Mouse (Mus musculus): ENCODE data around the gene Pi4kb. TPM values are rescaled to one million over a fixed set of nuclear protein-coding genes. Genes with fewer than 3 reads are reported as not detected.
A peak's percentile ranks its signal among the peaks of the same experiment; 100 is the strongest.
"Not testable (repeated sequence)": the region's sequence is repeated elsewhere in the genome, so short reads cannot be mapped to it uniquely, and the experiment has no call there.

The Pi4kb gene
- polyA plus RNA-seq, 1 experiment: 0.48 TPM

DNA sequence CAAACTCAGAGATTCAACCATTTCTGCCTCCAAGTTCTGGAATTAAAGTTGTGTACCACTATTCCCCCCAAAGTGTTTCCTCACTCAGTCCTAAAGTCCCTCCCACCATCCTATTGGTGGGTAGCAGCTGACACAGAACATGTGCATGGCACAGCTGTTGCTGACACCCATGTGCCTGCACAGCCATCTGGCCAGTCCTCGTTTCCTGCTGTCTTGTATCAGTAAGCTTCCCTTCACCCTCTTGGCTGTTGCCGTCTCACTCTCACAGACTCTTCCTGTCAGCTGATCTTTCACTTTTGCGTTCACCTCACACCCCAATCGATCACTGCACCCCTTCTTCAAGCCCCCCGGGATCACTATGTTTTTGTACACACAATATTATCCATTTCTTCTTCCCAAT lies 53.2 kb downstream of the Pi4kb start:
- Histone ChIP-seq H3K27me3 (ENCODE audit: control insufficient read depth) (no peaks in the 10 kb centered on the region), H3K4me3 (replicated peaks) (no peak overlapping the region), H3K4me1 (ENCODE audit: control insufficient read depth) (peaks cover 40% of the 10 kb centered on the region), H3K36me3 (ENCODE audit: control insufficient read depth) (peaks cover 60% of the 10 kb centered on the region), H3K9me3 (ENCODE audit: control insufficient read depth, low read length) (no peaks in the 10 kb centered on the region)
- TF ChIP-seq GATA1 (IDR thresholded peaks at IDR 0.05; ENCODE audit: low read length): no peak
- no peak for TF ChIP-seq TAL1 (IDR thresholded peaks at IDR 0.05; ENCODE audit: low read length)

DNA sequence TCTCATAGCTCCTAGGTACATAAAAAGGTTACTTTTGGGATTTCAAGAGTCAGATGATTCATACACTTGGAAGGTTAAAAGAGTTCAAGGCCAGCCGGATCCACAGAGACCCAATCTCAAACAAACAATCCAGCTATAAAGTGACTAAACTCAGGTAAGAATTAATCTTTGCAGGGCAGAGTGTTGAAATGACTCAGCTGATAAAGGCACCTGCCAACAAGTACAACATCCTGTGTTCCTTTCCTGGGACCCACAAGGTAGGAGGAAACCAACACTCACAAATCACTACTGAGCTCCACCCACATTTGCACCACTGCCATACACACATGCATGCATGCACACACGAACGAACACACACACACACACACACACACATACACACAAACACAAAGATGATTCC lies 54.1 kb downstream of the Pi4kb start:
- Histone ChIP-seq H3K36me3 (ENCODE audit: control insufficient read depth) (peaks cover 66% of the 10 kb centered on the region), H3K4me1 (ENCODE audit: control insufficient read depth) (peaks cover 40% of the 10 kb centered on the region), H3K4me3 (replicated peaks) (no peak overlapping the region), H3K9me3 (ENCODE audit: control insufficient read depth, low read length) (no peaks in the 10 kb centered on the region), H3K27me3 (ENCODE audit: control insufficient read depth) (no peaks in the 10 kb centered on the region)
- no peak for TF ChIP-seq GATA1 (IDR thresholded peaks at IDR 0.05; ENCODE audit: low read length)
- TF ChIP-seq TAL1 (IDR thresholded peaks at IDR 0.05; ENCODE audit: low read length): no peak

DNA sequence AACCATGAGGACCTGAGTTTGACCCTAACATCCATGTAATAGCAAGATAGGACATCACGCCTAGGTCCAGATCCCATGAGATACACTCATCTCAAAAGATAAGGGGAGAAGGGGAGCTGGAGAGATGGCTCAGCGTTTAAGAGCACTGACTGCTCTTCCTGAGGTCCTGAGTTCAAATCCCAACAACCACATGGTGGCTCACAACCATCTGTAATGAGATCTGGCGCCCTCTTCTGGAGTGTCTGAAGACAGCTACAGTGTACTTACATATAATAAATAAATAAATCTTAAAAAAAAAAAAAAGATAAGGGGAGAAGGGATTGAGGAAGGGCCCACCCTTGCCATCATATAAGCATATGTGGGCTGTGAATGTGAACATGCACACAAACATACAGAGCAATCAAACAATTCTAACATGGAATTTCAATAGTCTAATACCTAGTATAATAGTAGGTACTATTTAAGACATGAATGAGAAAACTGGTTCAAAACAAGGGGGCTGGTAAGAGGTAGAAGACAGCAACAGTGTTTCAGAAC lies 54.8 kb downstream of the Pi4kb start:
- H3K36me3 ChIP-seq (ENCODE audit: control insufficient read depth): peaks cover 72% of the 10 kb centered on the region
- H3K4me1 ChIP-seq (ENCODE audit: control insufficient read depth): peaks cover 37% of the 10 kb centered on the region
- not testable (repeated sequence) for H3K4me3 ChIP-seq (replicated peaks); H3K27me3 ChIP-seq (ENCODE audit: control insufficient read depth); H3K9me3 ChIP-seq (ENCODE audit: control insufficient read depth, low read length)

DNA sequence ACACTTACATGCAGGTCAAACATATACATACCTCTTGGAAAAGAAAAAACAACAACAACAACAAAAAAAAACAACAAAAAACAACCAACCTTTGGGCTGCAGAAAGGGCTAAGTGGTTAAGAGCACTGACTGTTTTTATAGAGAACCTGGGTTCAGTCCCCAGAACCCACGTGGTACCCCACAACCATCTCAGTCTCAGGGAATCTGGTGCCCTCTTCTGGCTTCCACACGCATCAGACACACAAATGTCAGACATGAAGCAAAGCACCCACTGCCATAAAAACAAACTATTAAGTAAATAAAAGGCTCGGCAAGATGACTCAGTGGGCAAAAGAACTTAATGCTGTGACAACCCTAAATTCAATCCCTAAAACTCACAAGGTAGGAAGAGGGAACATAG lies 55.4 kb downstream of the Pi4kb start:
- TF ChIP-seq GATA1 (IDR thresholded peaks at IDR 0.05; ENCODE audit: low read length): no peak
- no peak for TF ChIP-seq TAL1 (IDR thresholded peaks at IDR 0.05; ENCODE audit: low read length)
- Histone ChIP-seq H3K27me3 (ENCODE audit: control insufficient read depth) (no peaks in the 10 kb centered on the region), H3K36me3 (ENCODE audit: control insufficient read depth) (peaks cover 76% of the 10 kb centered on the region), H3K4me1 (ENCODE audit: control insufficient read depth) (peaks cover 31% of the 10 kb centered on the region), H3K9me3 (ENCODE audit: control insufficient read depth, low read length) (no peaks in the 10 kb centered on the region), H3K4me3 (replicated peaks) (no peak overlapping the region)

DNA sequence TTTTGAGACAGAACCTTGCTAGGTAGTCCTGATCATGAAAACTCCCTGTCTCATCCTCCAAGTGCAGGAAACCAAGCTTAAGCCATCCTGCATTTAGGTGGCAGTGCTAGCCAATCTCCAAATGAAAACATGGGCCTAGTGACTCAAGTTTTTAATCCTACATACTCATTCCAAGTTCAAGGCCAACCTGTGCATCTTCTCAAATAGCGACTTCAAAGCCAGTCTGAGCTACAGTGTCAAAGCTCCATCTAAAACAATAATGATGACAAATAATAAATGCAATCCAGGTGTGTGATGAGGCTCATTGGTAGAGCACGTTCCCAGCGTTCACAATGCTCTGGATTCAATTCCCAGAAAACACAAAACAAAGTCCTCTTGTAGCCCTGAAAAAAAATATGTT lies 67.1 kb downstream of the Pi4kb start:
- no peak for TF ChIP-seq GATA1 (IDR thresholded peaks at IDR 0.05; ENCODE audit: low read length)
- no peak for TF ChIP-seq TAL1 (IDR thresholded peaks at IDR 0.05; ENCODE audit: low read length)
- Histone ChIP-seq H3K4me3 (replicated peaks) (peak overlapping the region; percentile 81), H3K27me3 (ENCODE audit: control insufficient read depth) (no peaks in the 10 kb centered on the region), H3K4me1 (ENCODE audit: control insufficient read depth) (peaks cover 51% of the 10 kb centered on the region), H3K9me3 (ENCODE audit: control insufficient read depth, low read length) (no peaks in the 10 kb centered on the region), H3K36me3 (ENCODE audit: control insufficient read depth) (peaks cover 39% of the 10 kb centered on the region)

DNA sequence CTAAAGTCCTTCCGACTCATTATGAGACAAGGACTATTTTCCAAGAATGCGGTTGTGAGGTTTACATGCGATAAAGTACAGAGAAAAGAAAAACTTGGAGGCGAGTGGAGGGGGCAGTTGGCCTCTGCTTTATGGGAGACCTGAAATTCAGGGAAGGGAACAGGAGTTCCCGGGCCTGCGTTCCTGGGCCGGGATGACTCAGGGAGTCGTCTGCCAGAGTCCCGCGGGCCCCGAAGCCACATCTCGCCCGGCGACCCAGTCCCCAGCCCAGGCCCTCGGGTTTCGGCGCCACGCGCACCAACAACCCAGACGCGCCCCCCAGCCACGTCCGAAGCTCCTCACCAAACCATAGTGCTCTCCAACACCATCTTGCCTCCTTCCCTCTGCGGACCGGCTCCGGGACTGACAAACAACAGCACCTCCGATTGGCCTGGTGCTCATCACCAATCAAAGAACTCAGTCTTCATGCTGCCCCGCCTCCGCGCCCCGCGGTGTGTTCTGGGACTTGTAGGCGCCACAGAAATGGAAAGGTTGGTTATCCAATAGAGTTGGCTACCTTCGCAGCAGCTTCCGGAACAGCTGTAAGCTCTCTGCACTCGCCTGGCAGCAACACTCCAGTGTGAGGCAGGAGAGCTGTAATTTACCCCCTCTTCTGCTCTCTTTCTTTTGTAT lies 67.8 kb downstream of the Pi4kb start, which contains the start of gene Psmd4:
Gene Psmd4, minus strand, starts transcription at position 449 of the 672 bp plus-strand sequence.
- peaks cover 32% of the 10 kb centered on the region for H3K36me3 ChIP-seq (ENCODE audit: control insufficient read depth)
- no peaks in the 10 kb centered on the region for H3K9me3 ChIP-seq (ENCODE audit: control insufficient read depth, low read length)
- peak within 1 kb of the TSS; percentile 81 for H3K4me3 ChIP-seq (replicated peaks)
- TF ChIP-seq GATA1 (IDR thresholded peaks at IDR 0.05; ENCODE audit: low read length) (no peak), TAL1 (IDR thresholded peaks at IDR 0.05; ENCODE audit: low read length) (no peak)
- peaks cover 58% of the 10 kb centered on the region for H3K4me1 ChIP-seq (ENCODE audit: control insufficient read depth)
- H3K27me3 ChIP-seq (ENCODE audit: control insufficient read depth): no peaks in the 10 kb centered on the region

DNA sequence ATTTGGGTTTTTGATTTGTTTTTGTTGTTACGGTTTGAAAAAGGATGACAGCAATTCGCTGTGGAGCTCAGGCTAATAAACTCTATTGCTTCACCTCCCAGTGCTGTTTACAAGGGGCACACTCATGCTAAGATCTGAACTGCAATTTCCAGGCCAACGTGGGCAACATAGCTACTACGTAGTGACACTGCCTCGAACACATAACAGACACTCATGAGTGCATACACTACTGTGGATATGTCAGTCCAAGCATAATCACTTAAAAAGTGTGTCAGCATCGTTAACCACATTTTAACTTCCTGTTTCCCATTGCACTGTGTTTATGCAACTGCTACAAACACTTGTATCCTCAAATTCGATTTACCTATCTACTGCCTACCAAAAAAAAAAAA lies 68.3 kb downstream of the Pi4kb start:
- H3K27me3 ChIP-seq (ENCODE audit: control insufficient read depth): no peaks in the 10 kb centered on the region
- no peaks in the 10 kb centered on the region for H3K9me3 ChIP-seq (ENCODE audit: control insufficient read depth, low read length)
- no peak for TF ChIP-seq GATA1 (IDR thresholded peaks at IDR 0.05; ENCODE audit: low read length)
- TF ChIP-seq TAL1 (IDR thresholded peaks at IDR 0.05; ENCODE audit: low read length): no peak
- peaks cover 27% of the 10 kb centered on the region for H3K36me3 ChIP-seq (ENCODE audit: control insufficient read depth)
- peaks cover 63% of the 10 kb centered on the region for H3K4me1 ChIP-seq (ENCODE audit: control insufficient read depth)
- H3K4me3 ChIP-seq (replicated peaks): peak overlapping the region; percentile 81

DNA sequence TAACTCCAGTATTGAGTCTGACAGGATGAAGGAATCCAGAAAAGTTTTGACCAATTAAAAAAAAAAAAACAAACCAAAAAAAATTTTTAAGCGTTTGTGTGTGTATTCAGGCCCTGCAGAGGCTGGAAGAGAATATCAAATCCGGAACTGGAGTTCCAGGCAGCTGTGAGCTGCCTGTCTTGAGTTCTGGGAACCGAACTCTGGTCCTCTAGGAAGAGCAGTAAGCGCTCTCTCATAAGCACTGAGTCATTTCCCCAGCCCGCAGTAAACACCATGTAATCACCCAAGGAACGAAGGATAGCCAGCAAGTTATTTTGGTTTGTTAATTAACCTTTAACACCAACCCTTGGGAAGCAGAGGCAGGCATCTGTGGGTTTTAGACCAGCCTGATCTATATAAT lies 68.7 kb downstream of the Pi4kb start:
- no peaks in the 10 kb centered on the region for H3K9me3 ChIP-seq (ENCODE audit: control insufficient read depth, low read length)
- H3K4me1 ChIP-seq (ENCODE audit: control insufficient read depth): peaks cover 67% of the 10 kb centered on the region
- H3K4me3 ChIP-seq (replicated peaks): peak overlapping the region; percentile 81

DNA sequence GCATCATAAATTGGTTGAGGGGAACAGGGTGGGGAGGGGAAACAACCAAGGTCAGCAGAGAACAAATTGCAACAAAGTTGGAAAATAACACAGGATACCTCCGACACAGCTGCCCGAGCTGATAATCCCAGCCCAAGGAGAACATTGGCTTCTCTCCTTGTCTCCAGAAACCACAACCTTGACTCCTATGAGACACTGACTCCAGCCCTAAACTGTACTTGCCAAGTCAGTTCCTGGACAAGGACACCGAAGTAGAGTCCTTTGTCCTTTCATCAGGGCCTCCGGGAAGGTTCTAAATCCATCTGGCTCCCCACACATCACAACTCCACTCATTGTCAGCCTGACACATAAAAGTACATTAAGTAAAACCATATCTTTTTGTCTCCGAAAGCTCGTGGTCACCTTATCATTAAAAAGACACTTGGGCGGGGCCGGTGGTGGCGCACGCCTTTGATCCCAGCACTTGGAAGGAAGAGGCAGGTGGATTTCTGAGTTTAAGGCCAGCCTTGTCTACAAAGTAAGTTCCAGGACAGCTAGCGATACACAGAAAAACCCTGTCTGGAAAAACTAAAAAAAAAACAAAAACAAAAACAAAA lies 72.0 kb downstream of the Pi4kb start:
- Histone ChIP-seq H3K27me3 (ENCODE audit: control insufficient read depth) (no peaks in the 10 kb centered on the region), H3K4me1 (ENCODE audit: control insufficient read depth) (peaks cover 63% of the 10 kb centered on the region), H3K9me3 (ENCODE audit: control insufficient read depth, low read length) (no peaks in the 10 kb centered on the region), H3K4me3 (replicated peaks) (peak overlapping the region; percentile 55), H3K36me3 (ENCODE audit: control insufficient read depth) (no peaks in the 10 kb centered on the region)
- TF ChIP-seq TAL1 (IDR thresholded peaks at IDR 0.05; ENCODE audit: low read length) (no peak), GATA1 (IDR thresholded peaks at IDR 0.05; ENCODE audit: low read length) (no peak)

More for the DNA sequence above, 68.7 kb downstream of the Pi4kb start:
- TF ChIP-seq TAL1 (IDR thresholded peaks at IDR 0.05; ENCODE audit: low read length): no peak
- no peak for TF ChIP-seq GATA1 (IDR thresholded peaks at IDR 0.05; ENCODE audit: low read length)
- no peaks in the 10 kb centered on the region for H3K27me3 ChIP-seq (ENCODE audit: control insufficient read depth)
- H3K36me3 ChIP-seq (ENCODE audit: control insufficient read depth): peaks cover 23% of the 10 kb centered on the region

Measured in erythroblast, embryonic 14.5 days (primary cell).